Mouse (Mus musculus): ENCODE results near the gene Fat3.
A peak's percentile ranks its signal among the peaks of the same experiment; 100 is the strongest.

Fat3 gene

DNA sequence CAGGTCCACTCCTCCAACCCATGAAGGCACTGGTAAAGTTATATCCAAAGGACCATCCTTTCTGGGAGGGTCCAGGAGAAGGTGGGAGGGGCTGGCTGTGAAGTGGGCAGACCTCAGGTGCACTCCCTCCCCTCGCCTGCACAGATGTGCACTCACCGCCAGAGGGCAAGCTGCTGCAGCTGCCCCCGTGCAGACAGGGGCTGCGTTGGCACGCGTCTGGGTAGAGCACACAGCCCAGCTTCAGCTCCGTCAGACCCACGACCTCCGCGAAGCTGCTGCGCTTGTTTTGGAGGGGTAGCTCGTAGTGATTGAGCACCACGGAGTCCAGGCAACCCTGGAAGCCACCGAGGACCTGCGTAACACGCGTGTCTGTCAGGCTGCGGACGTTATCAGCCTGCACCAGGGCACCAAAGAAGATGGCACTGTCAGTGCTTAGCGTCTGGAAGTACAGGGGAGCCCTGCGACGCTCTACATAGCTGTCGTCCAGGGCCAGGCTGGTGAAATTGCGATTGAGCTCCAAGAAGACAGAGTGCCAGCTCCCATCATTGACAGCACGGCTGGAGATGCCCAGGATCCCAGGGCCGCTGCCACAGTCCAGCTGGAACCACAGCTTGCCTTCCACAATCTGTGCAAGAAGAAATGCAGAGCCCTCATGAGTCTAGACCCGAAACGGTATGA is 563.1 kb downstream of the Fat3 start:
- DNase-seq: peak; percentile 81

DNA sequence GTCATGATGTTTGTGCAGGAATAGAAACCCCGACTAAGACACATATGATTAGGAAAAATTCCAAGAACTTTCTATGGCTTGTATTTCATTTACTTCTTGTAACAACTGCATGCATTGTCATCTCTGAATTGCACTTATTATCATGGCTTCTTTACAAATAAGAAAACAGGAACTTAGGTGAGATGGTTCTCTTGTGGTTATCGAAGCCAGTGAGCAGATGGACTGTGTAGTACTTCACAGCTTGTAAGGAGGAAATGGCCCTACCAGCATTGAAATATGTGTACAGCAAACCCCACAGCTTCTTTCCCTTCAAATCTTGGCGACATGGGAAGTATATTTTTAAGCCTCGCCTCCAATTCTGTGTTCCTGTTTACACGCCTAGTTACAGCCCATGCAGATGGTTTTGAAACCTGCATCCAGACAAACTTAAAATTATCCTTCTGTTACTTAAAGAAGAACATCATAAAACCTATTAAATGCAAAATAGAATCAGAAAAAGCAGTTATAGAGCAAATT is 570.1 kb downstream of the Fat3 start:
- DNase-seq: no peak

DNA sequence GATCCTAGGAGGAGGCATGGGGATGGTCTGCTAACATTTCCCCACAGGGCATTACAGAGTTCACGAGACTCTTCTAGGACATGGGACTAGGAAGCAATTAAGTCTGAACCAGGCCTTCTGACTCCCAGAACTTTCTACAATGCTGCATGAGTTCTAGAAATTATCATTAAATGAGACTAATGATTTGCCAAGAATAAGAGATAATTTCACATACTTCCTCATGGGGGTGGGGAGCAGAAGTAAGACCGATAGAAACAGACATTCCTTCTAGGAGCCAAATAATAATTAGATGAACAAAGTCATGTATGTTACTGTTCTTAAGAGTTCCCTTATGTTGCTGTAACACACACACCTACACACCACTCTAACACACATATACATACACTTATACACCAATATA is 572.8 kb downstream of the Fat3 start:
- DNase-seq: peak; percentile 17

DNA sequence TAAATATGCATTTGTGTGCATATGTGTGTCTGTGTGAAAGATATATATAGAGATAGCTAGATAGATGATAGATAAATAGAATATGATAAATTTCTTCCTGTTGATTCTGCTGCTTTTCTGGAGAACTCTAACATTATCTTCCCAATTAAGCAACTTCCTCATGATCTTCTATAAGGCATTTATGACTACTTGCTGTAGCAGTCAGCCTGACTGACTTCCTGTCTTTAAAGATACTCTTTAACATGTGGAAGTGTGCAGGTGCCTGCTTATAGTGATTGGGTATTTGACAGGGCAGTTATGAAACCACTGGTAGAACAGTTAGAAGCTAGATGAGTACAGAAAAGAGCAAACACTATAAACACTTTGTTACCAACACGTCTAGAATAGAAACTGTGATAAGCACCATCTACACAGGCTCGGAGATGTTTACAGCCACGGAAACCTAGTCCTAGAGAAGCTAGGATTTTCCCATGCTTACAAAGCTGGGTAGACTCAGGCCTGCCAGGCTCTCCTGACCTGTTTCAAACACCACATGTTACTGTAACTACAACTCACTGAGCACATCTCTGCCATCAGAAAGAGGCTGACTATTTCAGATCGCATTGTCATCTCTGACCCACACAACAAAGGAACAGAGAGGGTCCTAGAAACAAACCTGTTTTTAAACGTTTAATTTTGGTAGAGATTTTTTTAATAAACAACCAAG is 573.6 kb downstream of the Fat3 start:
- DNase-seq: peak; percentile 11

DNA sequence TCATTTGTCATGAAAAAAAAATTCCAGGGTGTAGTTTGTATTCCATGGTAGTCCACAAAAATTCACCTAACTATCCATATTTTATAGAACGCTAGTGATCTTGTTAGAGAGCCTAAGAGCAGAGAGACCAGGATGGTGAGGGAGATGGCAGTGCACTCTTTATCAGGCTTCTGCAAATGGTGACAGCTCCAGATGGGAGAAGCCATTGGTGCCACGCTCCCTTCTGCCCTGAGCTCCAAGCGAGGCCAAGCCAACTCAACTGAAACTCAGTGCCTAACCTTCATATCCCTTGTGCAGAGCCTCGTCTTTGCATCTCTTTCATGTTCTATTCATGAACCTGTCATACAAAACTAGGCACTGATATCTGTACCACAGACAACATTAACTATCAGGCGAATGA is 575.8 kb downstream of the Fat3 start:
- DNase-seq: peak; percentile 25

DNA sequence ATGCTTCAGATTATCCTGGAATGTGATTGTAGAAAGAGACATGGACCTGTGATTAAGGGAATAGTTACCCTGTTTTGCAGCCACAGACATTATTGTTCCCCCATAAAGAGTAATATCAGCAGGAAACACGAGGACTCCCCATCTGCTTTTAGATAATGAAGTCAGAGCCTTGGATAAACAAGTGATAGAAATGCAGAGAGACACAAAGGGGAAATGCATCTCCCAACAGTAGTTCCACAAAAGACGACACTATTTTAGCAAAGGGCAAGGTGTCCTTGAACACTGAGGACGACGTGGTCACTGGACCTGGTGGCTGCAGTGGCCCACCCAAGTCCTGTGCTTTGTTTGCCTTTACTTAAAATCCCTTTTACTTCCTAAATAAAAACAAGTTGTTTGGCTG is 580.8 kb downstream of the Fat3 start:
- peak; percentile 39 for DNase-seq

DNA sequence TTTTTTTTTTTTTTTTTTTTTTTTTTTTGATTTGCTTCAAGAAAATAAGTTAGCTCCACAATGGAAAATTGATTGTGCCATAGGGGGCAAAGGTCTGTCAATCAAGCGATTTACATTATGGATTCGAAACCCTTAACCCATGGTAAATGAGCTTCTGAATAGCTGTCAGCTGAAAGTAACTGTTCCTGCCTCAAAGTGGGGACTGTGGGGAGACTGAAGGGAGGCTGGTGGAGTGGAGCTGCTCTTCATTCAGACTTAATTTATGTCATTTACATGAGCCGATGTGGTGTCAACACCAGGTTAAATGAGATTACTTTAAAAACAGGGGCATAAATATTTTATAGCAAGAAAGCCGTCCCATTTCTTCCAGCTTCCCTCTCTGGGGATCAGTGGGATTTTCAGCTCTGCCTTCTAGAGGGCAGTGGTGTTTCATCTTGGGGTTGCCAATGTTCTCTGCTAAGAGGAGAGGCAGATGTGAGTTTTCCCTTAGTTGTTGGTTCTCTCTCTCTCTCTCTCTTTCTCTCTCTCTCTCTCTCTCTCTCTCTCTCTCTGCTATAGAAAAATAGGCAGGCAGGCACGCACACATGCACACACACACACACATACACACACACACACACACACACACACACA is 581.6 kb downstream of the Fat3 start:
- DNase-seq: peak; percentile 21

DNA sequence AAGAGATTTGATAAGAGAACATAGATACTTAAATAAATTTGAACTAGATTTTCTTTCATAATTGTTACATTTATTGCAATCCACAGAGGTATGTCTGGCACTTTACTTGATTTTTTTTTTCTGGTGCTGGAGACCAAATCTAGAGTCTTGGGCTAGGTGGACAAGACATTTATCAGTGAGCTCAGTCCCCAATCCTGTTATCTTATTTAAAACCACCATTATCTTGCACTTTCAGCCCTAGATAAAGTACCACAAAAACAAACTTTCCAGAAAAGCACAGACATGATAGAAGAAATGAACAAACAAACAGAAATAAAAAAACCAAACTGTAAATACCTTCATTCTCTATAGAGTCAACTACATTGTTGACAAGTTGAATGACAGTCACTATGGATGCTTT is 584.5 kb downstream of the Fat3 start:
- no peak for DNase-seq

DNA sequence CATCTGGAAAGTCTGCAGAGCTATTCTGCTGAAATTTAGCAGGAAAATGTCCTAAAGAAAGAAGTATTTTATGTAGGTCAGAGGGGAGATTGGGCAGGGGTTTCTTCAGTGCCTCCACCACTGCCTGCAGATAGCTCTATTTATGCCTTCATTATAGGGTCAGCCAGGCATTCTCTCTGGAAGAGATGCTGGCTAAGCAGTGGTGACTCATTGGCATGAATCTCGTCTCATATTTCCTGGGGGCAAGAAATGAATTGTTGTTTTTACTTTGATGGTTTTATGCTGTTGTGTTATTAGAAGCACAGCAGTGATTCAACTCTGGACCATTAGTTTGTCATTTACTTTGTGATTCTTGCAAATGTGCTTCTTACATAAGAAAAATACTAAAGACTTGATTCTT is 588.4 kb downstream of the Fat3 start:
- no peak for DNase-seq

DNA sequence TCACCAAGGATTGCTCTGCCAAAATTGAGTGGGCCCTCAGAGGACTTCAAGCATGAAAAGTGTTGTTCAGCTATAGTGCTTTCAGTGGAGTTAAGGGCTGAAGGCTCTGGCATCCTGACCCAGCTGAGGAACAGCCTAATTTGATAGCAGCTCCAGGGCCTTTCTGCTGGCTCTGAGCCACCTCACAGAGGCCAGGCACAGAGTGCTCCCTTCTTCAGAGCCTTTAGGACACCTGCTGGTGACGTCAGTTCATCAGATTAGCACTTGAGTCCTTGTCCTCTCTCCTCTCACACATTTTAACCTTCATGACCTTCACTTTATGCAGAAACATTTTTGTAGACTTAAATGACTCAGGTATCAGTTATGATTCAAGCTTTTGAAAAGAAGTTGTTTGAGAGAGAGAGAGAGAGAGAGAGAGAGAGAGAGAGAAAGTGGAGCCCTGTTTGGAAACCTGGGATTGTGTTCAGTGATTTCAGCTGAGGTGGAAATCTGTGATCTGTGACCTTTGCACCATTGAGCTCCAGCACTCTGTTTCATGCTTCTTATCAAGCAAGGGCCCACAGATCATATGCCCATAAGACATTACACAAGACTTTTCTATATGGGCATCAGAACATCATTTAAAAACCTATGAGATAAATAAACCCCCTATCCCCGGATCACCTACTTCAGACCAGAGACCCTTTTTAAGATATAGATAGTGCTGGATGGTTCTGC is 591.5 kb downstream of the Fat3 start:
- no peak for DNase-seq

DNA sequence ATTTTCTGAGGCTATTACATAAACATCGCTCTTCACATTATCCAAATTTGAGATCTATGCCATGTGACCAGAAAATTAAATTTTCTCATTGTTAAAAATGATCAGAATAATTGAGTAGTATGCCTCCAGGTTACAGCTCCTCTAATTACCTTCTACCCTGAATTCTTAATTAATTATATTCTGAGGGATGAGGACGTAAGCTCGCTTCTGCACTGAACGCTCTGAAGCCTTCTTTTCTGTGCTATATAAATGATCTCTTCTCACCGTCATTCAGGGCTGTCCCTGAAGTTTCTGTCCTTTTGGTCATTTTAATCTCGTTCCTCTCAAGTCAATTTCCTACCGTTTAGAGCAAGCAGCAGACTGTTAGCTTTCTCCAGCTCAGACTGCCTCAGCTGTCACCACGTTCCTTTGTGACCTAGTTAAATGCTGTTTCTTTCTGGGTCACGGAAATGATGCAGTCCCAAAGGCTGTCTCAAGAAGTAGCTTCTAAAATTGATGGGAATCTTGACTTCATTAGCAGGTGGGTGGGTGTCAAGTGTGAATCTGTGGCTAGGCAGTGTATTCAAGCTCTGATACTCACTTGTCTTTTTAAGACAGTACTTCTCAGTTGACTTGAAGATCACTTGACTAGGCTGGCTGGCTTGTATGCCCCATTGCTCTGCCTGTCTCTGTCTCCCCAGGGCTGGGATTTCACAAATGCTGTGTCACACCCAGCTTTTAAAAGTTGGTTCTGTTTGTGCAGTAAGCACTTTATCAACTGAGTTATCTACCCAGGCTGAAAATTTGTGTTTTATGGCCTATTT is 596.9 kb downstream of the Fat3 start:
- DNase-seq: no peak

DNA sequence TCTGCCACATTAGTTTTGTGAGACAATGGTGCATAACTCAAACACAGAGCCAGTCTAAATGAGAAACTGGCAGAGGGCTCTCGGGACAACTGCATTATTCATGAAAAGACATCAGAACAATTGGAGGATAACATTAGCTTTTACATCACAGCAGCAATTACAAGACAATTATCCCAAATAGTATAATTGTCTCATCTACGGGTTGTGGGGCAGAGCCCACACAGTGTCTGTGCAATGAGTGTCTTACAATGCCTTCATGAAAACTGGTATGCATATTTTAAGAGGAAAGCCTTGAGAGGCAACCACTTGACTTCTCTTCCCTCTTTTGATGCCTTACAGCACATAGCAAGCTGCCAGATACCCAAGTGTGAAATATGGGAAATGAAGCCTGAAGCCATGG is 603.0 kb downstream of the Fat3 start:
- DNase-seq: peak; percentile 3

DNA sequence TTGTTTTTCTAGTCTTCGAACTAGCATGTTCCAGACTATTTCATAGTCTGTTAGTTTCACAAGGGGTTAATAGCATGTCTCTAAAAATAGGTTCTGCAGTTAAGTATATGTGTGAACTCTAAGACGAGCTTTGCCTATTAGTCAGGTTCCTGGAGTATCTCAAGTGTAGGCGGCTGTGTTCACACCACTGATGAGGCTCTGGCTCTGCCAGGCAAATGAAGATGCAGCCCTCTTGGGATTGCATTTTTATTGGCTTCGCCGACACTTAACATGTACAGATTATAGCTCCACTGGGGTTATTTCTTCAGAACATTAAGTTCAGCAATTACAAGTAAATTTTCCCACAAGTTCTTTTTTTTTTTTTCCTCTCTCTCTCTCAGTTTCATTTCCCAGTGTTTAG is 614.3 kb downstream of the Fat3 start:
- no peak for DNase-seq

DNA sequence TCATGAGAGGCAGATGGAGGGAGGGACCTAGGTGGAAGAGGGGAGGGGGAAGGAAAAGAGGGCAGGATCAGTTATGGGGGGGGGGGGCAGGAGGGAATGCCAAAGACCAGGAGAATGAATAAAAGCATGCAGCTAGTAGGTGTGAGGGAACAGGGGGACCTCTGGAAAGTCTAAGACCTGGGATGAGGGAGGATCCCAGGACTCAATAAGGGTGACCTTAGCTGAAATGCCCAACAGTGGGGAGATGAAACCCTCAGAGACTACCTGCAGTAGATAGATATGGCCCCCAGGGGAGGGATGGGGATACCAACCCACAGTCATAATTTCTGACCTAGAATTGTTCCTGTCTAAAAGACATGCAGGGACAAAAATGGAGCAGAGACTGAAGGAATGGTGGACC is 620.3 kb downstream of the Fat3 start:
- DNase-seq: peak; percentile 31

DNA sequence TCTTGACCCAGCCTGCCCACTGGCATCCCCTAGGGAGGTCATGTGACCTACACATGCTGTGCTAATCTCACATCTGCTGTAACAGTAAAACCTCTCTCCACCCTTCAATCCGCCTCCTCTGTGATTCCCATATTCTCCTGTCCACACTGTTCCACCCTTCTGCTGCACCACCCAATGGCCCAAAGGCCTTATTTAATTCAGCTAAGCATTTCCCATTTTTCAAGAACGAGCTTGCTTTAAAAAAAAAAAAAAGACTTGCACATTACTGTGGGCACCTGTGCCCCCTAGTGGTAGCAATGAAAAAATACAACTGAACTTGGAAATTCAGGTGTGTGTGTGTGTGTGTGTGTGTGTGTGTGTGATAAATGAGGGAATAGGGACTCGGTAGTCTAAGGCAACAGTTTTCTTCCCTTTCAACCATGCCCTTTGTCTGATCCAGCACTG is 620.9 kb downstream of the Fat3 start:
- peak; percentile 85 for DNase-seq

DNA sequence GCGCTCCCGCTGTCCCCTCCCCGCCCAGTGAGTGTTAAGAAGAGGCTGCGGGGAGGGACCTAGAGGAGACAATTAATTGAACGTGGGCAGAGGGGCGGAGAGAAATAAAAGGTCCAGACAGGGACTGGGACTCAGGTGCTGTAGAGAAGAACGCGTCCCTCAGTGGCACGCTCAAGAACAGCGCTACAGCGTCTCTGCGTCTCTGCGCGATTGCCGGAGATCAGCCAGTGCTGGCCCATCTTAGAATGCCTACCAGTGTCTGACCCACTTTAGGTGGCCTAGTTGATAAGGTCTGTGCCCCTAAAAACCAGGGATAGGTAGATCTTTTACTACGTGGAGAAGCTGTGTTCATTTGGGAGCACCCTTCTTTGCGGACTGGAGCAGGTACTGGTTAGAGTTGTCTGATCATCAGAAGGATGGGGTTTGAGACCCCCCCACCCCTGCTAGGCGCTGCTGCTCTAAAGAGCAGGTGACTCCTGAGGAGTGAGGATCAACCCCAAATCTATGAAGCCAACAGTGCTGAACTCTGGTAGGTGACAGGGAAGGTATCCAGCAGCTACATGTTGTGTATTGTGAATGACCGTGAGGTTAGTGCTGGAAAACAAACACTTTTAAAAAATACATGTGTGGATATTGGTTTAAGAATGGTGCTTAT is 626.5 kb downstream of the Fat3 start, which contains the start of gene Mtnr1b:
TSS of gene Mtnr1b (minus strand) at position 51 of the 655 bp plus-strand sequence.
- peak; percentile 52 for DNase-seq

DNA sequence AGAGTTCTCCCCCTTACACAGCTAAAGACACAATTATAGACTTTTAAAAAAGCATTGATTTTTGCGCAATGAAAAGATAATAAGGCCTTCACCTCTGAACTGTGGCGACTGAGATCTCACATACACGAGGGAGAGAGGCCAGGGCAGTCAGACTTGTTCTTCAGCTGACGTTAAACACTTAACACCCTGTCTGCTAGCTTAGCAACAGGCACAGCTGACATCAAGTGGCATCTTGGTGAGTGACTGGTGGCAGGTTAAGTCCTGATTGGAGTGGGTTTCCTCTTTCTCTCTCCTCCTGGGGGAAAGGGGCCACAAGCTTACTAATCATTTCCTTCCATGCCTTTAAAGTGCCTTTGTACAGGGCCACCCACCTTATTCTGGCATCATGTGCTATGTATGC is 631.1 kb downstream of the Fat3 start:
- peak; percentile 67 for DNase-seq

DNA sequence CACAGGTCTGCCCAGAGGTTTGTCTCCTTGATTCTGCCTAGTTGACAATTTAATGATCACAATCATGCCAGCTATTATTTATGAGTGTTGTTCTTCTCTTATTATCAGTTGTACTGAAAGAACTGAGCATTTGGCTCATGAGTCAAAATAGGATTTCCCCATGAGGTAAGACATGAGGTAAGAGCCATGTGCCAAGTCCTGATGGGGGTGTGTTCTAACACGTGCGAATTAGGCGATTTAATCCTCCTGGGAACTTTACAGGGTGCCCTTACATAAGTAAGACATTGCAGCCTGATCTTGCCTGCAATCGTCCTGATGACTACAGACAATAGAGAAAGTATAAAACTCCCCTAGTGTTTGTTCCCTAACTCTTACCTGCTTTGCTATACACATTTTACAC is 631.6 kb downstream of the Fat3 start:
- peak; percentile 50 for DNase-seq

DNA sequence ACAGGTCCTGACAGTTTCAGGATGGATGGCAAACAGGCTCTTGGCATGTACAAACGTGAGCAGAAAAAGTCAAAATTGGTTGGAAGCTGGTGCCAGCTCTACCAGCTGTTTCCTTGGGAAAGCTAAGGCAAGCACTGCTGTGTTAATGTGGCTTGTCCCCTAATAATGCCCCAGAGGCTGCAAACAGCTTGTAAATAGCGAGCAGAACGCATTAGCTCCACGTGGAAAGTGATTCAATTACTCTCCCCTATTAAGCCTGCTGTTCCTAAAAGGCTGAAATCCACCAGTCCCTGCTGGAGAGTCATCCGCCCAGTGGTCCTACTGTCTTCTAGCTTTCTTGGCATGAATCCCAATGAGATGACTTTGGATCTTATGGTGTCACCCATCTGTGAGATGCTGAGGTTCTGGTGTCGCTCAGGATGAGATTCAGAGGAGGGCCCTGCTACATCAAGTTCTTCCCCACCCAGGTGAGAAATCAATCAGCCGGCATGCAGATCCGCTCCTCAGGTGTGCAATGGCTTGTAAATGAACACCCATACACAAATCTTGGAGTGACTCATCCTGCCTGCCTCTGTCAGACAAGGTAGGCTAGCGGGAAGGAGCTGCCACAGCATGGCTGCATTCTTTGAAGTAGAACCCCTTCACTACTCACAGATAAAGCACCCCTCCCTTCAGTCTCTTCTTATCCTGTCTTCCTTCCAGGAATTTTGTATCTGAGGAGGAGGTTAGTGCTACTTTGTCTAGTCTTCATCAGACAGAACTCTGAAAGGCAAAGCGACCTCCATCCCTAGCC is 634.6 kb downstream of the Fat3 start:
- peak; percentile 79 for DNase-seq

DNA sequence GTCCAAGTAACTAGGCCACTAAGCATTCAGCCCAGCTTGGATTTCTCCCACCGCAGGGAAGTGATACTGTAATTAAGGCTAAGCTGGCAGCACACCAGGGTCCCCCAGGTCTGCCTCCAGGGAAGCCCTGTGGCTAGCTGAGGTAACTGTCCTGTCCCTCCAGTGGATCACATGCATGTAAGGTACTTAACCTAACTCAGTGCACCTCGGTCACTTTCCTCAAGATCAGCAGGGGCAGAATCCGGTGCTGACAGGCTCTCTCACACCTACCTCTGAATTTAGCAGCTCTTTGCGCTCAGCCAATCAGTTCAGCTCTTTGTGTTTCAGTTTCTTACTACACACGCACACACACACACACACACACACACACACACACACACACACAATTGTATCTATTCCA is 639.7 kb downstream of the Fat3 start:
- peak; percentile 91 for DNase-seq
